Mouse (Mus musculus) kidney, adult 2 months (tissue): Measurements from ENCODE around the gene Ptprd. TPM values are rescaled to one million over a fixed set of nuclear protein-coding genes. Genes with fewer than 3 reads are reported as not detected.

Experiments
- DNase-seq: peaks from one replicate; pipeline ENCODE4 v3.0.0; 2021
- H3K27ac ChIP-seq: fragments of 200-500 bp; 2 replicates; pipeline ENCODE4 v1.5.1; 2012; ENCODE audit warnings: low read depth, low read length, control low read depth, inconsistent platforms; ENCODE audit not compliant: insufficient read depth
- H3K27me3 ChIP-seq: fragments of 200-500 bp; replicated peaks from 2 replicates; pipeline ENCODE4 v1.6.1; 2012; ENCODE audit warnings: mild to moderate bottlenecking, moderate library complexity, low read length, inconsistent platforms; ENCODE audit not compliant: control insufficient read depth, insufficient read depth
- H3K36me3 ChIP-seq: fragments of 200-500 bp; 2 replicates; pipeline ENCODE4 v1.6.1; 2012; ENCODE audit warnings: mild to moderate bottlenecking, moderate library complexity, low read length, inconsistent platforms; ENCODE audit not compliant: control insufficient read depth, insufficient read depth
- H3K4me1 ChIP-seq: fragments of 200-500 bp; 2 replicates; pipeline ENCODE4 v1.6.1; 2011; ENCODE audit warnings: low read length; ENCODE audit not compliant: control insufficient read depth, insufficient read depth
- H3K4me3 ChIP-seq: fragments of 200-500 bp; 2 replicates; pipeline ENCODE4 v1.5.1; 2011; ENCODE audit warnings: mild to moderate bottlenecking, low read depth, low read length, control low read depth; ENCODE audit not compliant: insufficient read depth
- CTCF ChIP-seq: fragments of 200-500 bp; conservative IDR thresholded peaks from 2 replicates; pipeline ENCODE4 v1.5.1; 2011; ENCODE audit warnings: low read depth, mild to moderate bottlenecking, control low read depth, low read length, moderate library complexity, mixed read lengths; ENCODE audit not compliant: insufficient read depth, insufficient read length
- POLR2A ChIP-seq: fragments of 200-500 bp; IDR thresholded peaks from one replicate; pipeline ENCODE4 v1.6.1; 2011; ENCODE audit warnings: low read depth, low read length, control low read depth
- WGBS: fragments of 180-500 bp; shearing (Covaris S2); methylation state at CpG from one replicate; pipeline ENCODE4 v1.1.7; 2018; 5-methylcytosine and 5-hydroxymethylcytosine counted together
- polyA plus RNA-seq: library from polyadenylated mRNA; depleted of rRNA; stranded (reverse); fragments of >200 nt; gene quantifications from 2 replicates; pipeline ENCODE4 v1.2.3, GENCODE M21; 2012; rRNA removed

The Ptprd gene
- polyA plus RNA-seq, result 27.6 and 30.0 TPM in 2 replicates

- Histone ChIP-seq H3K4me3 (peak within 1 kb of the TSS; percentile 46), H3K4me1 (no peaks in the 10 kb centered on the region), H3K27ac (no peak within 1 kb of the TSS), H3K27me3 (no peaks in the 10 kb centered on the region), H3K36me3 (no peaks in the 10 kb centered on the region)
- DNase-seq, result no peak
- TF ChIP-seq POLR2A, result no peak
- no peak for TF ChIP-seq CTCF
- 2% methylated on average over 86 of the region's 86 CpGs for WGBS
Observed at GRCm38 (mm10) chr4:78211529-78212494, at the start of gene Ptprd. TSS of gene Ptprd (minus strand) at chr4:78211961.

GRCm38 (mm10) chr4:78235820-78236219 is 24.1 kb upstream of the Ptprd start:
- no peak overlapping the region for H3K4me3 ChIP-seq
- no peaks in the 10 kb centered on the region for H3K27me3 ChIP-seq
- no peaks in the 10 kb centered on the region for H3K36me3 ChIP-seq
- TF ChIP-seq CTCF (no peak), POLR2A (no peak)
- no peak overlapping the region for H3K27ac ChIP-seq
- WGBS, result 54% methylated on average over 2 of the region's 2 CpGs
- DNase-seq, result no peak
- H3K4me1 ChIP-seq, result no peaks in the 10 kb centered on the region

- Histone ChIP-seq H3K4me1 (no peaks in the 10 kb centered on the region), H3K4me3 (no peak overlapping the region), H3K27me3 (no peaks in the 10 kb centered on the region), H3K36me3 (no peaks in the 10 kb centered on the region), H3K27ac (no peak overlapping the region)
- WGBS, result 53% methylated on average over 2 of the region's 2 CpGs
- no peak for DNase-seq
- TF ChIP-seq CTCF (no peak), POLR2A (no peak)
Observed at GRCm38 (mm10) chr4:78235316-78235715, 23.6 kb upstream of the Ptprd start.

GRCm38 (mm10) chr4:78234681-78235080 is 22.9 kb upstream of the Ptprd start:
- no peak for DNase-seq
- Histone ChIP-seq H3K27me3 (no peaks in the 10 kb centered on the region), H3K4me1 (no peaks in the 10 kb centered on the region), H3K27ac (no peak overlapping the region), H3K36me3 (no peaks in the 10 kb centered on the region), H3K4me3 (no peak overlapping the region)
- 66% methylated on average over 1 of the region's 1 CpGs for WGBS
- TF ChIP-seq POLR2A (no peak), CTCF (no peak)

GRCm38 (mm10) chr4:78213949-78214348 is 2.2 kb upstream of the Ptprd start:
- WGBS, result 35% methylated on average over 4 of the region's 4 CpGs
- Histone ChIP-seq H3K4me3 (no peak overlapping the region), H3K27ac (no peak overlapping the region), H3K4me1 (no peaks in the 10 kb centered on the region), H3K36me3 (no peaks in the 10 kb centered on the region), H3K27me3 (no peaks in the 10 kb centered on the region)
- DNase-seq, result no peak
- TF ChIP-seq POLR2A (no peak), CTCF (no peak)

GRCm38 (mm10) chr4:78212941-78213340 is 1.2 kb upstream of the Ptprd start:
- Histone ChIP-seq H3K36me3 (no peaks in the 10 kb centered on the region), H3K4me1 (no peaks in the 10 kb centered on the region), H3K4me3 (no peak overlapping the region), H3K27me3 (no peaks in the 10 kb centered on the region), H3K27ac (no peak overlapping the region)
- no peak for DNase-seq
- TF ChIP-seq CTCF (no peak), POLR2A (no peak)
- 65% methylated on average over 4 of the region's 4 CpGs for WGBS

- TF ChIP-seq POLR2A (no peak), CTCF (no peak)
Observed at GRCm38 (mm10) chr4:78210878-78211528, 758 bp downstream of the Ptprd start.

More at GRCm38 (mm10) chr4:78210878-78211528, 758 bp downstream of the Ptprd start:
- WGBS, result 24% methylated on average over 9 of the region's 9 CpGs
- Histone ChIP-seq H3K36me3 (no peaks in the 10 kb centered on the region), H3K27me3 (no peaks in the 10 kb centered on the region), H3K4me1 (no peaks in the 10 kb centered on the region), H3K4me3 (no peak overlapping the region), H3K27ac (no peak overlapping the region)
- DNase-seq, result no peak
